Mouse (Mus musculus) bone marrow, adult 2 months (tissue): ENCODE measurements around the gene Gng3. TPM values are rescaled to one million over a fixed set of nuclear protein-coding genes. Genes with fewer than 3 reads are reported as not detected.

Experiments
- H3K27ac ChIP-seq: fragments of 200-500 bp; 2 replicates; pipeline ENCODE4 v1.5.1; 2012; ENCODE audit warnings: low read depth, mild to moderate bottlenecking, control low read depth, inconsistent platforms, low read length; ENCODE audit not compliant: control insufficient read depth, poor library complexity, insufficient read depth
- H3K4me1 ChIP-seq: fragments of 200-500 bp; 2 replicates; pipeline ENCODE4 v1.6.1; 2011; ENCODE audit warnings: low read length; ENCODE audit not compliant: control insufficient read depth, insufficient read depth
- H3K4me3 ChIP-seq: fragments of 200-500 bp; replicated peaks from 2 replicates; pipeline ENCODE3; 2011; ENCODE audit warnings: mild to moderate bottlenecking, low read depth, low read length, control low read depth; ENCODE audit not compliant: control insufficient read depth
- CTCF ChIP-seq: fragments of 200-500 bp; IDR thresholded peaks from 2 replicates; pipeline ENCODE4 v1.5.1; 2011; ENCODE audit warnings: low read length, control low read depth; ENCODE audit not compliant: control insufficient read depth, insufficient read depth
- POLR2A ChIP-seq: fragments of 200-500 bp; IDR thresholded peaks from 2 replicates; pipeline ENCODE4 v1.6.1; 2011; ENCODE audit warnings: low read depth, mild to moderate bottlenecking, control low read depth, low read length, borderline replicate concordance; ENCODE audit not compliant: control insufficient read depth
- WGBS: fragments of 180-500 bp; shearing (Covaris S2); methylation state at CpG from one replicate; pipeline ENCODE4 v1.1.7; 2018; 5-methylcytosine and 5-hydroxymethylcytosine counted together
- polyA plus RNA-seq: library from polyadenylated mRNA; stranded (reverse); fragments of >200 nt; gene quantifications from 2 replicates; pipeline ENCODE4 v1.2.4, GENCODE M21; 2011; ENCODE audit warnings: low replicate concordance; ENCODE audit not compliant: missing spikeins, insufficient read depth, insufficient read length

The Gng3 gene
- polyA plus RNA-seq, 1 experiment, result 1.5 TPM

DNA sequence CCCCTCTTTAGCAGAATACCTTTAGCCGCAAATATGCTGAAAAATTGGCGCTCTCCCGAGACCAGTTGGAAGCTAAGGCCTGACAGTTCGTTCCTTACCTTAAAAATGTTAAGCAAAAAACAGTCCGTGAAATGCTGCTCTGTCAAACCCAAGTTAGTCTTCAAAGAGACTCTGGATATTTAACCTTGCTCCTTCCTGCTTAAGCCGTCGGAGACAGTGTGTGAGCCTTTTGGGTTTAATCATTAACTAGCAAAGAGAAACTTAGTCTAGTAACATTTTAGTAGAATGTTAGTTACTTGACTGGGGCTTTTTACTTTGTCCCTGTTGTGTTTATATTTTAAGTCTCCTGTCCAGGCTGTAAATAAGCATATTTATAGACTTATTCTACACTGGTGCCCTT, 17.8 kb downstream of the Gng3 start:
- H3K4me1 ChIP-seq, result peaks cover 1% of the 10 kb centered on the region; the same call in 1 of the 2 replicates
- peak overlapping the region; percentile 98 for H3K27ac ChIP-seq
- TF ChIP-seq POLR2A, result no peak
- TF ChIP-seq CTCF, result no peak
- WGBS, result 0% methylated on average over 7 of the region's 7 CpGs
- H3K4me3 ChIP-seq, result peak overlapping the region; percentile 98

GRCm38 (mm10) chr19:8820424-8820956, 18.5 kb downstream of the Gng3 start:
- H3K4me3 ChIP-seq, result peak overlapping the region; percentile 98
- TF ChIP-seq POLR2A, result peak; percentile 22; the same call in 1 of the 2 replicates
- no peak for TF ChIP-seq CTCF
- peak overlapping the region; percentile 98 for H3K27ac ChIP-seq
- WGBS, result under 1% methylated on average over 48 of the region's 48 CpGs
- peaks cover 1% of the 10 kb centered on the region; the same call in 1 of the 2 replicates for H3K4me1 ChIP-seq

- Histone ChIP-seq H3K4me3 (peak within 1 kb of the TSS; percentile 98), H3K4me1 (peaks cover 1% of the 10 kb centered on the region; the same call in 1 of the 2 replicates), H3K27ac (peak within 1 kb of the TSS; percentile 98)
- under 1% methylated on average over 83 of the region's 83 CpGs for WGBS
- TF ChIP-seq POLR2A, result peak; percentile 99
- 0 out of 2 replicates have a peak, but pooled peaks have one; percentile 8 for TF ChIP-seq CTCF
These were observed 19.2 kb downstream of the Gng3 start, which contains the start of gene Hnrnpul2 for GRCm38 (mm10) chr19:8819596-8820423. TSS of gene Hnrnpul2 (plus strand) at chr19:8820010.

DNA sequence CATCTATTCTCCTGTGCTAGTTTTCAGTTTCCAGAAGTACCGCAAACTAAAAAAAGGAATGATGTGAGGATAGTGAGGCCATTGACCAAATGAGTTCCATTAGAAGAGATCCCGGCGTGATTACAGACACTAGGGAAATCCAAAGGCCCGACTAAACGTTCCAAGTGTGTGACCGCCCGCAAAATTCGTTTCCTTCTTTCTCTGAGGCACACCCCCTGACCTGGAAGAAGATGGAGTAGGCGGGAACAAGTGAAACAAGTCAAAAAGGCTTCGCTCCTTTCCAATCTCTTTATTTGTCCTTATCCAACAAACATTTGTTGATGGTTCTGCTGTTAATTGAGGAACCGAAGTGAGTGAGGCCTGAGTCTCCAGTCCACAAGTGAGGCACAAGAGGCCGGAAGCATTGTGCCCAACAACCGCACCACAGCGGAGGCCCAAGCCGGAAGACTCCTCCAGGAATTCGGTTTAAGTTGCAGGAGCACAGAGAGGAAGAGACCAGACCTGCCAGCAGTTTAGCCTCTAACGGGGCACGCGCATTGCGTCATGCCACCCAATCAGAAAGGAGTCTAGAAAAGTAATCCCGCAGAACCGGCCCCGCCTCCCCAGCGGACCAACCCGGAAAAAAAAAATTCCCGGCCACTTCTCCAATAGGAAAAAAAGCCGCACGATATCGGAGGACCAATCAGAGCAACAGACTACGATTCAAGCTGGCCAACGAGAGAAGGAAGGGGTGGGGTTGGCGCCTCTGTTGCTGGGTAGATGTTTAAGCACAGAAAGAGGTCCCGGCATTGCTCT, 20.0 kb downstream of the Gng3 start, which contains the start of gene Ttc9c:
Ttc9c (minus strand) TSS at position 533 of the 795 bp plus-strand sequence.
- Histone ChIP-seq H3K4me3 (peak within 1 kb of the TSS; percentile 98), H3K4me1 (peaks cover 1% of the 10 kb centered on the region; the same call in 1 of the 2 replicates), H3K27ac (peak within 1 kb of the TSS; percentile 98)
- WGBS, result under 1% methylated on average over 33 of the region's 33 CpGs
- peak; percentile 72 for TF ChIP-seq POLR2A
- TF ChIP-seq CTCF, result no peak

GRCm38 (mm10) chr19:8818301-8818798, 20.6 kb downstream of the Gng3 start:
- TF ChIP-seq POLR2A (no peak), CTCF (no peak)
- H3K4me1 ChIP-seq, result peaks cover 1% of the 10 kb centered on the region; the same call in 1 of the 2 replicates
- peak overlapping the region; percentile 98 for H3K4me3 ChIP-seq
- 5% methylated on average over 14 of the region's 14 CpGs for WGBS
- H3K27ac ChIP-seq, result peak overlapping the region; percentile 44

- peaks cover 1% of the 10 kb centered on the region; the same call in 1 of the 2 replicates for H3K4me1 ChIP-seq
- H3K27ac ChIP-seq, result no peak overlapping the region
- 71% methylated on average over 3 of the region's 3 CpGs for WGBS
- H3K4me3 ChIP-seq, result no peak overlapping the region
- TF ChIP-seq POLR2A (no peak), CTCF (no peak)
These were observed 22.0 kb downstream of the Gng3 start for GRCm38 (mm10) chr19:8817001-8817400.

GRCm38 (mm10) chr19:8815812-8816211, 23.2 kb downstream of the Gng3 start:
- no peaks in the 10 kb centered on the region for H3K4me1 ChIP-seq
- H3K27ac ChIP-seq, result no peak overlapping the region
- WGBS, result 84% methylated on average over 11 of the region's 11 CpGs
- no peak overlapping the region for H3K4me3 ChIP-seq
- TF ChIP-seq POLR2A, result no peak
- TF ChIP-seq CTCF, result no peak

GRCm38 (mm10) chr19:8806810-8807209, 32.2 kb downstream of the Gng3 start:
- TF ChIP-seq POLR2A (no peak), CTCF (no peak)
- Histone ChIP-seq H3K27ac (peak overlapping the region; percentile 73), H3K4me1 (peaks cover 2% of the 10 kb centered on the region; the same call in 1 of the 2 replicates), H3K4me3 (no peak overlapping the region)
- WGBS, result 88% methylated on average over 5 of the region's 5 CpGs
